Mouse (Mus musculus): ENCODE measurements around the gene Mocs2.
A peak's percentile ranks its signal among the peaks of the same experiment; 100 is the strongest.

The Mocs2 gene

DNA sequence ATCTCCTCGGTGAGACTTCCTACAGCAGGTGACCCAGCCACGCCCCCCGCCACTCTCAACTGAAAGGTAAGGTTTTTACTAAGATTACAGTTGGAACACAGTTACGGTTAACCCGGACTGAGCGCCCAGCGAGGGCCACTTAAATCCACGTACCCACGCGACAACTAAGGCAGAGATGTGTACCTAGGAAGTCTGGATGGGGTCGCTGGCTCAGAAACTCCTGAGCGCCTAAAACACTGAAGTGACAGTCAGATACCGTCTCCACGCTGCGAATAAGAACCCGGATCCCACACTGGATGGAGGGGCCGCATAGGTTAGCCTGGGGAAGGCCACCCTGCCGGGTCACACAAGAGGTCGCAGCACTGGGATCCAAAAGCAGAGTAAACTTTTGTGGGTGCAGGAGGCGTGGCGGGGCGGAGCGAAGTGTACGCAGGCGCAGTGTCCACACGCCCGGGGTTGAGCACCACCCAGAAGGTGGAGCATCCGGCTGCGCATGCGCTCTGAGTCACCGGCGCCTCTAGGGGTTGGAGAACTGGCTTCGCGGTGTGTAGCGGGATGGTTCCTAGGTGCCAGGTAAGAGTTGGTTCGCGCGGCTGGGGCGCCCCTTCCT is at the start of gene Mocs2:
Mocs2 (plus strand) TSS at position 486 of the 610 bp plus-strand sequence.
- DNase-seq: peak; percentile 87

DNA sequence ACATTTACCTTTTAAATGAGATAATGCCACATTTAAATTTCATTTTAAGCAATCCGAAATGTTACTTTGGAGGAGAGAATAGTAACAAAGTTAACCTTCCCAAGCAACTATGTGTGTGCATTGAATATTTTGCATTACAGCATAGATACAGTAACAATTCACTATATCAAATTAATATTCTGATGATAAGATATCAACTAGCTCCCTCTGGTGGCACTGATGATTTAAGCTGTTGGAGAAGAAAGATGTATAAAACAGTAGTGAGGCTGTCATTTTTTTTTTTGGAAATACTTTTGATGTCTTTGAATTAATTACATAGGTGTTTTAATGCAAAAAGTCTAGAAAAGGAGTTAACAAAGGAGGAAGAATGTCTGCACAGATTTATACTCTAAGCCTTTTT is 26.5 kb upstream of the Mocs2 start:
- DNase-seq: peak; percentile 26

DNA sequence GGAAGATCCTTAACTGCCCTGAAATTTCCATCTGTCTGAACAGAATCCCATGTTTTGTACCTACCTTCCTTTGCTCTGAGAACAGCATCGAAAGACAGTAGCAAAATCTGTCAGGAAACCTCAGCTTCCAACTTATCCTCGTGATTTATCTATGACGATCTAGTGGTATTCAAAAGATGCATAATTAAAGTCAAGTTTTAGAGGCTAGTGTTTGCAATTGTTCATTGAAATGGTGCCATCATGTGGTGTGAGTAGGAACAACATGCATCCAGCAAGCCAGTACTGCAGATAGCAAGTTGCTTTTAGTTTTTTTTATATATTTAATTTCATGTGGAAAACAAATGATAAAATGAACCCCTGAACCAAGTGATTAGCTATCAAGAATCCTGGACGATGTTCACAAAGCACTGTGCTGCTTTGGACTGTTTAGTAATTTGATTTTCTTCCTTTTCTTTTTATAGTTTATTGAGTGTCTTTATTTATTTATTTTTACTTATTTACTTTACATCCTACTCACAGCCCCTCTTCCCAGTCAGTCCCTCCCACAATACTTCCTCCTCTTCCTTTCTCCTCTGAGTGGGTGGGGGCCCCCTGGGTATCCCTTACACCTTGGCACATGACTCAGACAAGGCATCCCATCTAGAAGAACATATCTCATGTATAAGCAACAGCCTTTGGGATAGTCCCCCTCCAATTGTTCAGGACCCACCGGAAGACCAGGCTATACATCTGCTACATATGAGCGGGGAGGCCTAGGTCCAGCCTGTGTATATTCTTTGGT is 24.6 kb upstream of the Mocs2 start:
- peak; percentile 45 for DNase-seq

DNA sequence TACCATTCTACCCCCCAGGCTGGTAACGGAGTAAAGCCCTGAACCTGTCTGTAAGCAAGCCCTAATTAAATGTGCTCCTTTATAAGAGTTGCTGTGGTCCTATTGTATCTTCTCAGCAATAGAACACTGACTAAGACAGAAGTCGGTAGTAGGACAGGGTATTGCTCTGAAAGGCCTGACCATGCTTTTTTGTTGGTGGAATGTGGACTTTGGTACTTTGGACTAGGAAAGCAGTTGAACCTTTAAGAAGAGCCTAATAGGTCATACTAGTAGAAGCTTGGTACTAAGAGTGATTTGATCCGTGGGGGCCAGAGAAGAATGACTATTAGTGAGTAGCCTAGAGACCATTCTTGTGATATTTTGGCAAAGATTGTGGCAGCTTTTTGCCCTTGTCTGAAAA is 16.2 kb upstream of the Mocs2 start:
- DNase-seq: no peak

DNA sequence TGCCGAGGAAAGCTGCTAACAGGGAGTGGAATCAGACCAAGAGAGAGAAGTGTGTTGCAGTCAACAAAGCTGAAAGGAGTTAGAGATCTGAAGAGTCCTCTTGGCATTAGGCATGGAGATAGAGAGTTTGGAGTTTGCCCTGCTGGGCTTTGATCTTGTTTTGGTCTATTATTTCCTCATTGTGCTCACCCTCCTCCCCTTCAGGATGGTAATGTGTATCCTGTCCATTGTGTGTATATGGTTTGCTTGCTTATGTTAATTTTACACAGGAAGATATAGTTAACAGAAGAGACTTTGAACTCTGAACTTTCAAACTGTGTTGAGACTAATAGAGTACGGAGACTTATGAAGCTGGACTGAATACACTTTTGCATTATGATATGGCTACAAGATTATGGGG is 15.1 kb upstream of the Mocs2 start:
- DNase-seq: no peak

DNA sequence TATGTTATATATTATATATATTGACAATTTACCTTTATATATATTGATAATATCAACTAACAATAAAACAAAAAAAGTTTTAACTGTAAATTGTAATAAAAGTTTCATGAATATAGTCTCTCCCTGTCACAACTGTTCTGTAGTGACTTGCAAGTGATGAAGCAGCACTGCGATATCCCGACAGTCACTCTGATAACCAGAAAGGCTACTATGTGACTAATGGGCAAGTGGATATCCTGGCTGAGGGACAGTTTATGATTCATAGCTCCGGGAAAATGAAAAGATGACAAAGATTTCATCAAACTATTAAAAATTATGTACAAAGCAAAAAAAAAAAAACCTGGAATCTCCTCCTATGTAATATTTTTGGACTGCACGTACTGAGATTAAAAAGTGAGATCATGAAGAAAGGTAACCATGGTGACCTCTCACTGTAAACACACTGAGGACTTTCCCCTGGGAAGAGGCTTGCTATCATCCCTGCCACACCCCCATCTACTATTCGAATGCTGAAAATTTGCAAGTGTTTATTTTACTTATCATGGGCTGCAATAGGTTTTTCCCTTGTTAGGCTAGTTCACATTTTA is 8.3 kb upstream of the Mocs2 start:
- DNase-seq: no peak

DNA sequence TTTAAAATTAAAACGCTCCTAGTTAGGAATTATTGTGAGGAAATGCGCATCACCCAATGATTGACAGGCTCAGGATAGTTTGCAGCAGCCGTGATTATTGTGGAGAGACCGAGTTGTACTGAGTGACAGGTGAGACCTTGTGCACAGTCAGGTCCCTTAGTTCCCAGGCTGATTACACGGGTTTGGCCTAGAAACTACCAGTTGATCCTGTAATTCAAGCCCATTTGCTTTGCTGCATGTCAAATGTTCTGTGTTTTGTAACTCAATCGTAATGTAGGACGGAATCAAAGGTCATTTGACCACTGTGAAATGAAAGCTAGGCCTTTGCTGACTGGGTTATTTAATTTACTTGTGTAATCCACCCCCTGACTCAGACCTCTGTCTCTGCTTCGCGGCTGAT is 477 bp downstream of the Mocs2 start:
- peak; percentile 37 for DNase-seq

DNA sequence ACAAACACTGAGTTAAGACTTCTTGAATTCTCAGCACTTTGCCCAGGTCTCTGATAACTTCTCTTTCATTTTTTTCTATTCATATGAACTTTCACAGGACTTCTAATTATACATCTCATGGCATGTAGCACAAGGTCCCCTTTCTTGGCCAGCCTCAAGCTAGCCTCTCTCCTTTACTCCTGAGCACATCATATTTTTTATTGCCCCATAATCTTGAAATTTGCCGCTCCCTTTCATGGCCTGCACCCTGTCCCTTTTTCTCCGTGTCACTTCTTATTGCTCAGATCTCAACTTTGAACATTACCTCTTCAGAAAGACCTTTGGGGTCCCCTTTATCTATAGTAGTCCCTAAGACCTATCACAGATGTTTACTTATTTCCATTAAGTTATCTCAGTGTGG is 4.8 kb downstream of the Mocs2 start:
- no peak for DNase-seq

DNA sequence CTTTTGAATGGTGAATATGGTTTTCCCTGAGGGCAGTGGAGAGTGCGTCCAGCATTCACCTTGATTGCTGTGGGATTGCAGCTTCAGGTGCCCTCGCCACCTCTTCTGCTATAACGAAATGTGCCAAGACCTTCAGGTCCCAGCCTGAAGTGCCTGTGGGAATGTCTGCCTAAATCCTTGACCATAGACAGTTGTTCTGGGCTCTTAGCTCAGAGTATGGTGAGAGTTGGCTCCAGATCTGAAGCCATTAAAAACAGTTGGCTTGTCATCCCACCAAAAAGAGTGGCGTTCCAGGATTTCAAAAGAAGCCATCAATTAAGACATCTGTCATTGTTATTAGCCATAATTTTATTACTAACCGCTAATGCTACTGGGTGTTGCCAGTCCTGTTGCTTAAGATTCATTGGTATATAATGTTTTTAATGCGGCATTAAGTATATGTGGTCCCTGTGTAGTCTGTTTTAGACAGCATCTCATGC is 7.4 kb downstream of the Mocs2 start:
- DNase-seq: no peak

DNA sequence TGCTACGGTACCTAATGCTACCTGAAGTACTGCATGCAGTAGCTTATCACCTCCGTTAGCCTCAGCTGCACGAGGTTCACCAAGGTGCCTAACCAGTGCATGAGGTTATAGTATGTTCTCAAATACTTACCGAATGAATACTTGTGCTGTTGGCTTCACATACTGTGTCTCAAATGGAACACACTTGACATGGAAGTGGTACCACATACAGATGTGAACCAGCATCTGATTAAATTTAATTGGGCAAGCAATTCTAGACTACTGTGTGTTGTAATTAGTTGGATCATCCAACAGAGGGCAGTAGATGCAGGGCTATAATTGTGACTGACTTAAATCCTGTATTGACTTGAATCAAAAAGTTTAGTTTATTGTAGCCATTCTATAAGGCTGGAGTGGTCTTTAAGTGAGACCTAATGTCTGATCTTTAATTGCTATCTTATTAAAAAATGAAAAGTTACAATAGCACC is 13.4 kb downstream of the Mocs2 start:
- DNase-seq: peak; percentile 45

DNA sequence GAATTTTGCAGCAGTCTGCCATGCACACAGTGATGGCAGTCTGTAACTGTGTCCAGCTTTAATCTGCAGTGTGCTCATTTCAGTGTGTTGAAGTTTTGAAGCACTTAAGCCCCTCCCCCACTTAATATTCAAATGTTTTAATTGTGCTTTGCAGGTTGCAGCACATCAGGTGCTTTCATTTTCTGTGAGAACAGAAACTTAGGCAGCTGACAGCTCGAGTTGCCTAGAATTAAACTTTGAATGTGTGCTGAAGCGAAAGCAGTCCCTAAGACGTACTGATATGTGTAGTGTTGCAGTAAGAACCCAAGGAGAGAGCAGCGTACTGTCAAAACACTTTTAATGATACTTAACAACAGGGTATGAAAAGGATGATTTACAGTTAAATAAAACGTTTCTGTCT is 14.7 kb downstream of the Mocs2 start:
- DNase-seq: no peak

DNA sequence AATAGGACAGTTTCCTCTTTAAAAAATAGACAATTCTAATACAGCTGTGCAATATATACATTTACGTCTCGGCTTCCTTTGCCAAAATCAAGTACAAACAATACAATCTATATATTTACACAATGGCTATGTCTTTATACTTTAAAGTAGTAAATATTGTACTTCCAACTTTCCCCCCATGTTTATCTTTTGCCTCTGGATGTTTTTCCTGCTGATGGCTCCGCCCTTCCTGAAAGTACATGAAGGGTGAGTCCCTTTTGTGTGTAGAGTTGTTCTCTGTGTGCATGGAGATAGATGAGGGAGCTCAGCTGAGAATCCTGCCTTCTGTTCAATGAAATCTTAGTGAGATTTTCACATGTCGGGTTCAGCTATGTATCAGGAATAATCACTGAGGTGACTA is 15.3 kb downstream of the Mocs2 start:
- no peak for DNase-seq

DNA sequence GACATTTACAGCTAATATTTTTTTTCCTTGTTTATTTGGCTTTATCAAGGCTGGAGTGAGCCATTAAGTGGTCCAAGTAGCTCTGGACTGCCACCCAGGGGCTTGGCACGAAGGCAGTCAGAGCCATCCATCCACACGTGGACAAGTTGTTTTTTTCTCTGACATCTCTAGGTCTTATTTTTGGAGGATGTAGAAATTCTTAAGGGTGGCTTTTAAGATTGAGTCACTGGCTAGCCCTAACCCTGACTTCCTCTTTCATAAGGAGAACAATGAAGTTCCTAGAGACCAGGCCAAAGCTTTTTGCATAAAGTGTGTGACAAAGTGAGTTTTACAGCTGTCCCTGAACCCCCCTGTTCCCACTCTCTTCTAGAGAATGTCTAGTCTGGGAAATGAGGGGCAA is 16.5 kb downstream of the Mocs2 start:
- no peak for DNase-seq

DNA sequence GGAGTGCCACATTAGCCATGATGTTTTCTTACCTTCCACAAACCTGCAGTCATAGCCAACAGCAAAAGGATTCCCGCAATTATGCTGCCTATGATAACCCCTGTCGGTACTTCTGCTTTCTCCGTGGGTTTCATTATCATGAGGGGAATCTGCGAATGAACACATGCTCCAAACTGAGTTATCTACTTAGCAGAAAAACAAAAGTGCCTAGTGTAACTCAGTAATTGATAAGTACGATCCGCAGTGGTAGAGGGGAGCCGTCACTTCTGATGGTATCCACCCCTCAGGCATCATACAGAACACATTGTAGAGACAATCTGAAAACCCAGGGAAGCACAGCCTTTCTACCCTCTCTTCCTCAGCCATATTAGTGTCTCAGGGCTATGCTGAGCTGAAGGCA is 19.0 kb downstream of the Mocs2 start:
- no peak for DNase-seq

DNA sequence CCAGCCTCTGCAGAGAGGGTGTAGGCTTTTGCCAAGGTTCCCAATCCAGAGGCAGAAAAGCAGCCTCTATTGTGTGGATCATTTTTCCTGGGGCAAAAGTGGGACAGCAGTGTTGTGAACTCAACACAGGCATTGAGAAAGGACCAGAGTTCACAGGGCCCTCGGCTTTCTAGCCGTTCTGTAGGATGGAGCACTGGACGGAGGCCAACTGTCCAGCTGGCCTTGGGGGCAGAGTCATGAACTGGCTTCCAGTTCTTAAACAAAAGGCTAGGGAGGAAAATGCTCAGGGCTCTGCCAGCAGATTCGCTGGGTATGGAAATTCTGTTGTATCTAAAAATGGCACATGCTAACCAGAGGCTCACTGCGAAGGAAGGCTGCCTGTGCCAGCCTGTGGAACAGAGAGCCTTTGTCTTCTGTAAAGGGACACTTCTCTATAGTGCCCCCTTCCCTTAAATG is 20.5 kb downstream of the Mocs2 start:
- DNase-seq: peak; percentile 91

DNA sequence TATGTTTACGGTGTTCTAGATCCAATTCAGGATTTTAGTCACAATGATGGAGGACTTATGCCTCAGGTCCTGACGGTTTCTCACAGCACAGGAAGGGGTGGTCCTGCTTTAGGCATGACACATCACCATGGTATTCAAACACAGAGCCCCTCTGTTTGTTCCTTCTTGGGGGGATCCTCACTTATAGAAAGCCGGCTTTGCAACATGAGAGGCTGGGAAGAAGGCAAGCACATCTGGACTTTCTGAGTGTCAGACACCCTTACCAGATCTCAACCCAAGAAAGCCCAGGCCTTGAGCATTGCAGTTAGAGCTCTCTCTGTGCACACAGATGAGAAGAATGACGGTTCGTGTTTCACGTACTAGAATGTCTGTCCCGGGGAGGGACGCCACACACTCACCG is 21.1 kb downstream of the Mocs2 start:
- DNase-seq: peak; percentile 16

DNA sequence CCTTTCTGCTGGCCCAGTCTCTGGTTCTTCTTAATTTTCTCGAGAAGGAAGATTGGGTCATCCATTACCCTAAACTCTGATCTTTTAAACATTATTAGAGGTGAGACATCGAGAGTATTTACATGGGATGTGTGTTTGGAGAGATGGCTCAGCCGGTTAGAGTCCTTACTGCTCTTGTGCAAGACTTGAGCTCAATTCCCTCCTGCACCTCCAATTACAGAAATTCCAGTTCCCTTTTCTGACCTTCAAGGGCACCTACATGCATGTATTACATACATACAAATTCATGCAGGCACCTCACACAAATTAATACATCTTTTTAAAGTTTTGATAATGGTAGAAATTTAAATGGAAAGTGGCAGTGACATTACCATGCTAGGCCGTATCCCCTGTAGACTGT is 22.5 kb downstream of the Mocs2 start:
- DNase-seq: no peak

DNA sequence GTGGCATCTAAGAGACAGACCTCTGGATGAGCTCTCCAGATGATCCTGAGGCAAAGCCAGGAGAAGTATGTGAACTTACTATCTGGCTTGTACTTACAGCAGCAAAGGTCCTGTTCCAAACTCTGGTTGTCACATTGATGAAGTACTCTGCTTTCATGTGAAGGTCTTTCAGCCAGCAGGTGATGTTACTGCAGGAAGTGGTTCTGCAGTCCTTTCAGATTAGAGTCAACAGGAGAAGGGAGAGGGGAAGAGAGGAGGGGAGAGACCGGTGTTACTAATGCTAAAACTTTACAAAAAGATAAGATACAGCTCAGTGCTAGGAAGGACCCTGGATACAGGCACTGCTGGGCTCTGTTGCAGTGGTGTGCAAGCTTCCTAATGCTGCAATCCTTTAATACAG is 25.3 kb downstream of the Mocs2 start:
- no peak for DNase-seq

DNA sequence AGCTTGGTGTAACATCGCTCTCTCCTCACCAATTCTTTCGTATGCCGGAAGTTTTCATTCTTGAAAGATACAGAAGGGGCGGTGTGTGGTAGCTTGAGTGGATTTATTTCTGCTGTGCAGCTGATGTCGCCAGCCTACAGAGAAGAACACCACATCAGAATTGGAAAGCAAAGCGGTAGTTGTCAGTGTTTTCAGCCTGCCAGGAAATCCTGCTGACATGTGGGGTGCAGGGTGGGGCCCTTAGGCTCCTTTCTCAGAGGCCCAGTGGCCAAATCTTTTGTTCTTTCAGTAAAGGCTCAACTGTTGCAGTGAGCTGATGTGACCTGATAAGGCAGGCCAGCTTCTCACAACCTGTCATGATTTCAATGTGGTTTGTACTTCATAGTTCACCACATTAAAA is 27.8 kb downstream of the Mocs2 start:
- no peak for DNase-seq

DNA sequence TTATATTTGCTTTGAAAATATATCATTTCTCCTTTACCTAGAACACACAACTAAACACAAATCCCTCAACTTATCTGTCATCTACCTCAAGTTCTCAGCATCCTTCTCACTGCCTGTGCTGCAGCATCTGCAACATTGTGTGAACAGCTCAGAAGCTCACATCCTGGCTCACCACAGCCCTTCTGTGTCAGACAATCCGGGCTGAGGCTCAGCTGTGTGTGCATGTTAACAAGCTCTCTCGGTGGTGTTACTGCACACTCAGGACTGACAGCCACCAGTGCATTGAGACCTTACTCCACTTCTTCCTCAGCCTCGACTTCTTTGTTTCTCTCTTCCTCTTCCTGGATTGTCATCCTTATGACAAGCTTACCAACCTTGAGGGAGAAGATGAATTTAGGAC is 30.9 kb downstream of the Mocs2 start:
- DNase-seq: no peak

DNA sequence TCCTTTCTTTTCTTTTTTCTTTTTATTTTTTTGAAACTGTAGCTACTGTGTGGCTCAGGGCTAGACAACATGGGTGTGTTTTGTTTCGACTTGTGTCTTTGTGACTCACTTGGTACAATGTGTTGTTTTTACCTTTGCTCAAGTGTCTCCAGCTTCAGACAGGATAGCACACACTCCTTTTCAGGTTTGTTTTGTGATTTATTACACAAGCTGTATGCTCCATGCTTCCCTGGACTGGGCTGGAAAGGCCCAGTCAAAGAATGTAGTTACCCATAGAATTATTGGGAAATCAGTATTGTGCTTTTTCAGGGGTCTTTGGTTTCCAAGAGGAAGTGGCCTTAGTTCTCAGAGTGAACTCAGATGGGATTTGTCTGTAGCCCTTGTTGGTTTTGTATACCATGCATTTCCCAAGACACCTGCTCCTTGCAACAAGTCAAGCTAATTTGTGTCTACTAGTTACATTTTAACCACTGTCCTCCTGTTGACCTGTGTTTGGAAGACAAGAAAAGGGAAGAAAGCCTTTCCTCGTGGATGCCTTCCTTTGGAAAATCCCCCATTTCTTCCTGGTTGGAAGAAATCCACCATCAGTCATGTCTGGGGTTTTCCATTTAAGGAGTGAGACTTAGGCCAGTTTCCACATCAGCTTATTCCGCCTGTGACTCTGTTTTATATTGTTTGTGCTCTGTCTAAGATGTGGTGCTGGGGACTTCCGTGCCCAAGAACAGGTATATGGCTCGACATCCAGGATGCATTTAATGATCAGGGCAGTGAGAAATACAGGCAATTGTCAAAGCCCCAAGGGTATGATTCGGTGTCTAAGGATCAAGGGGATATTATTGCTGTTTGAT is 34.5 kb downstream of the Mocs2 start:
- DNase-seq: no peak

DNA sequence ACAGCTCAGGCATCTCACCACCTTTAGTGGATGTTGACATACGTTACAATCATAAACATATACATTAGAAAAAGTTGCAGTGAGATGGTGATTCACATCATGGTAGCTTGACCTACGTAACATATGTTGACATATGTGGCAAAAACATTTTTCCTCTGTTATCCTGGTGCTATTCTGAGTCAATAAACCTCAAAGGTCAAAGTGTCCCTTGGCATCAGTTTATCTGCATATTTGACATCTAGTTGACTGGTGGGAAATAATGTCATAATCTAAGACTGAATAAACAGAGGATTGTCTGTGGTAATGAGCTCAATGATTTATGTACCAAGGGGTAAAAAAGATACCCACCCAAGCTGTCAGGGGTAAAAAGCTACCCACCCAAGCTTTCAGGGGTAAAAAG is 35.1 kb downstream of the Mocs2 start:
- no peak for DNase-seq

DNA sequence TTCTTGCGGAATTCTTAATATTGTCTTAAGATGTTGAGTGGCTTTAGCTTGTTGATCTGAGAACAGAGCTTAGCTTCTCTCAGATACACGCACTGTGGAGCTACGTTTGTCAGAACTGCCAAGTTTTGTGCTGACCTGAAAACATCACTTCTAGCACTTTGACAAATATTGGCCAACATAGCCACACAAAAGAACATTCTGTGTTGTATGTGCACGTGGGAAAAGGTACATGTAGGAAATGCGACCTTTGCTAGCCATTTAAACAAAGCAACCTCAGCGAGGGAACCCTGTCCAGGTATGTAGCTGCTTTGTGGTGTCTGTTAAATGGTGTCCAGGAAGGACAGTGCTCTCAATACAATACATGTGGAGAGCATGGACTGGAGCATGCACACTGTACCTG is 36.0 kb downstream of the Mocs2 start:
- DNase-seq: no peak
